Mouse (Mus musculus) right cerebral cortex, postnatal 25 days (tissue): Measurements from ENCODE around the gene Arg1.

Source experiments
- DNase-seq: peaks from one replicate; pipeline ENCODE4 v3.0.0; 2022

Gene Arg1

DNA sequence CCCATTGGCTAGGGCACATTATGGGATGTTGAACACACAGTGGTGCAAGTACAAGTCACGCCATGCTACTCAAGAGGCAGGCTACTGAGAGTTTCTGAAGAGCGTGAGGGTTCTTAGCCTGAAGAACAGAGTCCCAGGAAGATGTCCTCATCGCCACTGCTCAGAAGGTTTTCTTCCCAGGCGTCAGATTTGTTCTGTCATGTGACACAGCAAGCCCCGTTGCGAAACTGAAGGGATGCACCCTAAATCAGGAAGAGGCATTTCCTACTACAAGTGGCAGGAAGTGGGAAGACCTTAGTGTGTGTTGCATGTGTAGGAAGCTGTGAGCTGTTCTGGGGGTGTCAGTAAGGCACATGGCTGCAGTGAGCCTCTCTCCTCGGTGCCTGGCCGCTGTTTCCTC, 16.1 kb downstream of the Arg1 start:
- DNase-seq = no peak

- no peak for DNase-seq
These were observed 21.7 kb downstream of the Arg1 start for GRCm38 (mm10) chr10:24905627-24906026.

DNA sequence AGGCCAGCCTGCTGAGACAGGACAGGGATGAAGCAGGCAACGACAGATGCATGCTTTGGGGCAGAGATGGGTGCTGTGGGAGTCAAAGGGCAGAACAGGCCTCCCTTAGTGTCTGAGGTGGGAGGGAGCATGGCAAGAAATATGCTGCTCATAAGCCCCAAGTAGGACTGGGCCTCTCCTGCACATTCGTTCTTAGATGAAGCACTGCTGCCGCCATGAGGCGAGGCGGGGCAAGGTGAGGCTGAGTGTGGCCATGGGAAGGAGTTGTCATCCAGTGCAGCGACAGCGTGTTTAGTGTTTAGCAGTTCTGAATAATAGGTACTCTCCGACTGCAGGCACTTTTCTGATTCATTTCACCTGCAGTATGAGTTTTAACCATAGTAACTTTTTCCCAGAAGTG, 31.4 kb downstream of the Arg1 start:
- DNase-seq = peak; percentile 26

DNA sequence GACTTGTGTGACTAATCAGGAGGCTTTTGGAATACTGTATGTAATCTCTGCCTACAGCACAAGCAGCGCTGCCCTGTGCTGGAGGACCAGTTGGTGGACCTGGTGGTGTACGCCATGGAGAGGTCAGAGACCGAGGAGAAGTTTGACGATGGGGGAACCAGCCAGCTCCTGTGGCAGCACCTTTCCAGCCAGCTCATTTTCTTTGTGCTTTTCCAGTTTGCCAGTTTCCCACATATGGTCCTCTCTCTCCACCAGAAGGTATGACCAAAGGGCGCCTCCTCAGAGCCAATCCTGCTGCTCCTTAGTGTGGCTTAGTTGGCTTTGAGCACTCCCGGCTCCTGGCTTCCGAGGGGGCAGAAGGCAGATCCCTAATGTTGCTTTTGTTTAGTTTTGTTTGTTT, 38.9 kb downstream of the Arg1 start:
- DNase-seq = no peak

DNA sequence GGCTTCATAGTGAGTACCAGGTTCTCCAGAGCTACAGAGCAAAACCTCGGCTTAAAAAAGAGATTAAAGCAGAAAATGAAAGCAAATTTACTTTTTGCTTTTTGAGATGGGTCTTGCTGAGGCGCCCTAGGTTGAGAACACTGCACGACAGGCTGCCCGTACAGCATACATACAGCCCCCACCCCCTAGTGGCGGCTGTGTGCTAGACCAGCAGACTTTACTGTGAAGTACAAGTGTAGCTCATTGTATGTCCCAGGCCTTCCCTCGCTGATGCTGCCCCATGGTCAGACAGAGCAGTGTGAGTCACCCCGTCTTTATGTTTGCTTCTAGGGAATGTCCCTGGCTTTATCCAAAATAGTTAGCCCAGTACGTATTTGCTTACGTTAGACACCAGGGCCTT, 41.3 kb downstream of the Arg1 start:
- DNase-seq = no peak

- no peak for DNase-seq
These were observed 53.7 kb downstream of the Arg1 start for GRCm38 (mm10) chr10:24873624-24874023.

DNA sequence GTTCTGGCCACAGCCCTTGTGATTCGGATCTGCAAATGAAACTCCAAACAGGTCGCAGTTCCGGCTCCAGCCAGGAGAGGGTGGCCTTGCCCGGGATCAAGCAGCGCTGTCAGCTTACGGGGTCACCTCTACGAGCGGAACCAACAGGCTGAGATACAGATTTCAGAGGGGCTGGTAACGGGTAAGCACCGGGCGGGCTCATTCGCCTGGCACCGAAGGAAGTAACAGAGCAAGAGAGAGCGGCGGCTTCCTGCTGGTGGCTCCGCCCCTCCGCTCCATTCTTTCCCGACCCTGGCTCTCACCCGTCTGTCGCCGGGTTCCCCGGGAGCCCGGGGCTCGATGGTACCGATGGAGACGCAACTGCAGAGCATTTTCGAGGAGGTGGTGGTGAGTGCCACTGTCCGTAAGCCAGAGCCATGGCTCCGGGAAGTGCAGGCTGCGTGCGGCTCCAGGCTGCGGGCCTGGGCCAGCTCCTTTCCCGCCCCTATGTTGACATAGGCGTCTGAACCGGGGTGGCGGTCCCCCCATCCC, 57.5 kb downstream of the Arg1 start, which contains the start of gene Med23:
Med23 (plus strand) TSS at position 227 of the 531 bp plus-strand sequence.
- peak; percentile 96 for DNase-seq
